Mouse (Mus musculus) neural tube, embryonic 12.5 days (tissue): ENCODE measurements at regions not wholly inside any gene's neighbourhood (a gene's known extent, or its start where the extent isn't known, plus 50 kb on each side); places are given as distances from the start of the nearest gene placed in this dataset.

Experiments used
- ATAC-seq: fragments of 200-750 bp; cut with Nextera tagmentation; 2 replicates; pipeline ENCODE4 v1.8.0; 2017; ENCODE audit warnings: low read depth, mild to moderate bottlenecking, moderate TSS enrichment, moderate library complexity; ENCODE audit not compliant: low FRiP score
- H3K27ac ChIP-seq: fragments of 300-500 bp; sonication (generic); 2 replicates; pipeline ENCODE4 v1.5.1; 2016
- H3K27me3 ChIP-seq: fragments of 300-500 bp; sonication (generic); replicated peaks from 2 replicates; pipeline ENCODE4 v1.6.1; 2016; ENCODE audit warnings: mild to moderate bottlenecking
- H3K36me3 ChIP-seq: fragments of 300-500 bp; sonication (generic); 2 replicates; pipeline ENCODE4 v1.6.1; 2016; ENCODE audit warnings: mild to moderate bottlenecking
- H3K4me1 ChIP-seq: fragments of 300-500 bp; sonication (generic); 2 replicates; pipeline ENCODE4 v1.6.1; 2016
- H3K4me2 ChIP-seq: fragments of 300-500 bp; sonication (generic); replicated peaks from 2 replicates; pipeline ENCODE4 v1.6.1; 2016; ENCODE audit warnings: mild to moderate bottlenecking
- H3K4me3 ChIP-seq: fragments of 300-500 bp; sonication (generic); 2 replicates; pipeline ENCODE4 v1.5.1; 2016
- H3K9ac ChIP-seq: fragments of 300-500 bp; sonication (generic); 2 replicates; pipeline ENCODE4 v1.6.1; 2016; ENCODE audit warnings: mild to moderate bottlenecking
- H3K9me3 ChIP-seq: fragments of 300-500 bp; sonication (generic); 2 replicates; pipeline ENCODE4 v1.6.1; 2016; ENCODE audit warnings: mild to moderate bottlenecking
- whole genome bisulfite sequencing: fragments of 180-500 bp; shearing (Covaris S2); methylation state at CpG from one replicate; pipeline ENCODE4 v1.1.7; 2016; 5-methylcytosine and 5-hydroxymethylcytosine counted together

DNA sequence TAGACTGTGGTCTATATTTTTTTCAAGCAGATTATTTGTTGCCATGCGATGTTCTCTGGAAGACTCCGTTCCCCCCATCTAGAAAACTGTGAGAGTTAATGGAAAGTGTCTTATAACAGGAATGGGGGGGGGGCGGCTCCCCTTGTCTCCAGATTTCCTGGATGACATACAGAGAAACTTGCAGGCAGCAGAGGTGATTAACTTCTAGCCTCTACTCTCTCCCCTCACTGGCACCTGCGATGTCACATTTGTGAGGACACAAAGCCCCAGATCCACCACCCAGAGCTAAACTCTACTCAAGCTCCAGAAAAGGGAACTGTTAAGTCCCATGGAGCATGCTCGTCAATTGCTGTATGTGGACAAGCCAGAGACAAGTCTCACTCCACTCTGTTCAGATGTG, 267.6 kb downstream of the Fam49a start:
- Histone ChIP-seq H3K9ac (no peak overlapping the region), H3K4me2 (no peak overlapping the region), H3K27ac (no peak overlapping the region), H3K4me3 (no peak overlapping the region), H3K4me1 (peaks cover 5% of the 10 kb centered on the region; the same call in 1 of the 2 replicates), H3K27me3 (no peaks in the 10 kb centered on the region), H3K9me3 (no peaks in the 10 kb centered on the region), H3K36me3 (no peaks in the 10 kb centered on the region)
- WGBS = 93% methylated on average over 5 of the region's 5 CpGs
- ATAC-seq = no peak

DNA sequence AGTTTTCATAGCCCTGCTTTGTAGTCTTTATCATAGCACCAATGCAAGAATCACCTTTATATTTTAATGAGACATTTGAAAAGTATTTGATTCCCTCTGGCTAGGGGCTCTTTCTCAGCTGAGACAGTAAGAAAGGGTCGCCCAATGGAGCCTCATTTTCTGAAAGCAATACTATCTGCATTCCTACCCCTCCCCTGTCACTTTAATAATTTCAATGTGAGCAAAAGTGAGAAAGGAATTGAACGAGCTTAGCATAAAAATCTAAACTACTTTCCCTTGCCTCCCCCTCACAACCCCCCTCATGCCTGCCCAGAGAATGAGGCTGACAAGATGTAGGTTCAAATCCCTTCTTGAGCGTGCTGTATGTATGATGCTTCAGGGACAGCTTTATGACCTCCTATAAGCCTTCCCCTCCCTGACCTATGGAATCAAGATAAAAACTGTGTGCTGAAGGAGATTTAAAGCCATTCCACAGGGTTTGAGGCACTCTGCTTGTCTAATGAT, 266.6 kb downstream of the Fam49a start:
- 46% methylated on average over 3 of the region's 3 CpGs for WGBS

DNA sequence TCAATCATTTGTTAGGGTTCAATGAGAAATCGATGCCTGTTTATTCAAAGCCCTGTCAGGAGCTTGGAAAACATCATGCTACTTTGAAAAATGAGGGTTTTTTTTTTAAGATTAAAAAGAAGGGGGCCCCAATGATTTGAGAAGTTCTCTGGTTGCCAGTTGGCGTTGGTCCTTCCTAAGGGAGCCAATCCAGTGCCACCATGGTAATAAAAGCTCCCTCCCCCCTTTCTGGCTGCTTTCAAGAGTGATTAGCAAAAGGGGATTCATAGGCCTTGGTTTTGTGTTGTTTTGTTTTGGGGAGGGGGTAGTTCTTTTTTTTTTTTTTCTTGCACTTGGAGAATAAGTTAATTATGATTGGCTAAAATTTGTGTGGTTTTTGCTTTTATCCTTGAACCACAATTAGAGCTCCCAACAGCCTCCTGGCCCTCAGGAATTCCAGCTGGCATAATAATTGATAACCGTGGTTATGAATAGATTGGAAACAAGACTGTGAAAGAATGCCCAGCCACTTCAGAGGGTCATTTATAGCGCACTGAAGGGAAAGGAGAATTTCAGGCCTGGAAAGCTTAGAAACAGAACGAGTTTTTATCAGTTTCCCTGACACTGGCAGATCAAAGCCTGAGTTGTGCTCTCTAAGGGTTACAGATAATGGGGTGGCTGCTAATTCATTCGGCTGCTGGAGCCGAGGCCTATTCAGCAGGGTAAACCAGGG, 266.0 kb downstream of the Fam49a start:
- ATAC-seq = no peak
- H3K9ac ChIP-seq = no peak overlapping the region

More for the DNA sequence above, 266.6 kb downstream of the Fam49a start:
- H3K36me3 ChIP-seq = no peaks in the 10 kb centered on the region
- no peak overlapping the region for H3K27ac ChIP-seq
- peaks cover 5% of the 10 kb centered on the region; the same call in 1 of the 2 replicates for H3K4me1 ChIP-seq
- H3K9ac ChIP-seq = no peak overlapping the region
- H3K9me3 ChIP-seq = no peaks in the 10 kb centered on the region
- no peak overlapping the region for H3K4me2 ChIP-seq
- ATAC-seq = no peak
- H3K4me3 ChIP-seq = no peak overlapping the region
- no peaks in the 10 kb centered on the region for H3K27me3 ChIP-seq

DNA sequence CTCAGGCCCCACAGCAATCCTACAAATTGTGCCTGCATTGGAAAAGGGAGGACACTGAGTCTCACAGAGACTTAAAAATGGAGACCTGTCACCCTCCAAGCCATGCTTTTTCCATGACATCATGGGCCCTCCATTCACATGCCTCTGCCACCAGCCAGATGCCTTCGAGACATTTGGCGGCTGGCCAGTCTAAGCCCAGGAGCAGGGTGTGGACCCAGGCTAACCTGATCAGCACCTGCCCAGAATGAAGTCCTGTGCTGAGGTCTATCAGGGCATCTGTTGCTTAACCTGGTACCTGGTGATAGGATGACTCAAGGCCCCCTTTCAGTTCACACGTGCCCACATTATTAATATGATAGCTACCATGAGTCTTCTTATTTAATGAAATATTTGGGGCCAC, 265.4 kb downstream of the Fam49a start:
- H3K4me1 ChIP-seq = peaks cover 5% of the 10 kb centered on the region; the same call in 1 of the 2 replicates
- 78% methylated on average over 3 of the region's 3 CpGs for WGBS
- no peak overlapping the region for H3K4me3 ChIP-seq
- H3K36me3 ChIP-seq = no peaks in the 10 kb centered on the region
- no peak overlapping the region for H3K4me2 ChIP-seq
- H3K9me3 ChIP-seq = no peaks in the 10 kb centered on the region
- H3K9ac ChIP-seq = no peak overlapping the region
- ATAC-seq = no peak
- H3K27me3 ChIP-seq = no peaks in the 10 kb centered on the region
- no peak overlapping the region for H3K27ac ChIP-seq

More for the DNA sequence above, 266.0 kb downstream of the Fam49a start:
- no peak overlapping the region for H3K4me2 ChIP-seq
- H3K27ac ChIP-seq = no peak overlapping the region
- peaks cover 5% of the 10 kb centered on the region; the same call in 1 of the 2 replicates for H3K4me1 ChIP-seq
- H3K4me3 ChIP-seq = no peak overlapping the region
- no peaks in the 10 kb centered on the region for H3K9me3 ChIP-seq
- H3K36me3 ChIP-seq = no peaks in the 10 kb centered on the region
- 23% methylated on average over 7 of the region's 7 CpGs for WGBS
- no peaks in the 10 kb centered on the region for H3K27me3 ChIP-seq

DNA sequence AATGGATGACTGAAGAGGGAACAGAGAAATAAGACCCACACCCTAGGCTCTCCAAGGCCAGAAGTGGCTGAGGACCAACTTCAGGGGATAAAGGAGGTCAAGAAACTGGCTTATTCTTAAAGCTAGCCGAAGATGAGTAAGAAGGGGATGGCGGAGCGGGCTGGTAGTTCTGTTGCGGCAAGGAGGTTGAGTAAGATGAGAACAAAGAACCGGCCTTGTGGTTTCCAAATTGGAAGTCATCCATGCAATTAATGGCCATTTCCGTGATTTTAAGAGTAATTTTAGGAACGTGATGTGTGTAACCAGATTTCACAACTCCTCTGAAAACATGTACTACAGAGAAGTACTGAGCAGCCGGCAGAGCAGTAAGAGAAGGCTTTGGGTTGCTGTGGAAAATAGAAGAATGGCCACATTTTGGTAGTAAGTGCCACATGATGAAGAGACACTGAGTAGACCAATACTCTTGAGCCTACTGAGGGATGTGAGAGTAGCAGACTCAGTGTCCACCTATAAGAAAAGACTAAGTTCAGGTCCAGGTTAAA, 258.4 kb downstream of the Fam49a start:
- Histone ChIP-seq H3K36me3 (no peaks in the 10 kb centered on the region), H3K4me2 (no peak overlapping the region), H3K9me3 (no peaks in the 10 kb centered on the region), H3K27me3 (no peaks in the 10 kb centered on the region), H3K27ac (no peak overlapping the region), H3K4me3 (no peak overlapping the region), H3K9ac (no peak overlapping the region), H3K4me1 (no peaks in the 10 kb centered on the region)
- no peak for ATAC-seq
- WGBS = 95% methylated on average over 8 of the region's 8 CpGs

DNA sequence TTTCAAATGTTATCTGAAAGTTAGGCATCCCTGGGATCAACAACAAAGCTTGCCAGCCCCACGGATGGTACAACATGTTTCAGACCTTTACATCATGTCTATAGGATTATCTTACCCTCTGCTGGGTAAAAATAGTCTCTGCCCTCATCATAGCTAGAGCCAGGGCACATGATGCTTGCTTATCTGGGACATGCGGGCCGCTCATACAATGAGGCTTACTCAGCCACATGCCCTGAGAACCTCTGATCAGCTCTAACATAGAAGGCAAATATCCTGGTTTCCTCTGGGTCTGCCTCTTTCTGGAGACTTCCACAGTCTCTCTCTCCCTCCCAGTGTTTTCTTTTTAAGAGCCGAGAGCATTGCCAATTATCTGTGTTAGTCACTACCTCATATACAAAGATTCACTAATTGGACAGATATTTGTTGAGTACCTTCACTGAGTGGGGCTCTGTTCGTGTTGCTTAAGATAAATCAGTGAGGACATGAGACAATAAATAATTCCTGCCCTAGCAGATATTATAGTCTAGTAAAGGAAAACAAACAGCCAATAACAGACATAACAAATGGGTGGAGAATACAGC, 256.6 kb downstream of the Fam49a start:
- WGBS = 81% methylated on average over 5 of the region's 5 CpGs
- Histone ChIP-seq H3K27me3 (no peaks in the 10 kb centered on the region), H3K27ac (no peak overlapping the region), H3K9ac (no peak overlapping the region), H3K9me3 (no peaks in the 10 kb centered on the region), H3K4me3 (no peak overlapping the region), H3K4me2 (no peak overlapping the region), H3K36me3 (no peaks in the 10 kb centered on the region), H3K4me1 (no peaks in the 10 kb centered on the region)
- ATAC-seq = no peak

DNA sequence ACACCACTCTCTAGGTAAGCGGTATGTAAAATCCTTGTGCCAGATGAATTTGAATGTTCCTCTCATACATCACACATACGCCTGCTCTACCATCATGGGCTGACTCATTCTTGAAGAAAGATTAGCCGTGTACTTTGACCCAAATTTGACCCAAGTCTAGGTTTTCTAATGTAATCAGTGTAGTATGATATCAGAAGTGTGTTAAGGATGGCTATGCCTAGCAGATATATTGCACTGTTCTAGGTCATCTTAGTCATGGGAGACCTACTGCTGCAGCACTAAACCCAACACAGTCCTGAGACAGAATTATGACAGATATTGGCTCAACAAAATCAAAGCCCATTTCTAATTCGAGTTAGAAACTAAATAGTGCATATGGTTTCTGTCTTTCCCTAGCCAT, 255.1 kb downstream of the Fam49a start:
- H3K9me3 ChIP-seq = no peaks in the 10 kb centered on the region
- H3K4me1 ChIP-seq = no peaks in the 10 kb centered on the region
- H3K9ac ChIP-seq = no peak overlapping the region
- H3K4me2 ChIP-seq = no peak overlapping the region
- H3K4me3 ChIP-seq = no peak overlapping the region
- no peaks in the 10 kb centered on the region for H3K27me3 ChIP-seq
- H3K36me3 ChIP-seq = no peaks in the 10 kb centered on the region
- ATAC-seq = no peak
- 92% methylated on average over 4 of the region's 4 CpGs for WGBS
- no peak overlapping the region for H3K27ac ChIP-seq

DNA sequence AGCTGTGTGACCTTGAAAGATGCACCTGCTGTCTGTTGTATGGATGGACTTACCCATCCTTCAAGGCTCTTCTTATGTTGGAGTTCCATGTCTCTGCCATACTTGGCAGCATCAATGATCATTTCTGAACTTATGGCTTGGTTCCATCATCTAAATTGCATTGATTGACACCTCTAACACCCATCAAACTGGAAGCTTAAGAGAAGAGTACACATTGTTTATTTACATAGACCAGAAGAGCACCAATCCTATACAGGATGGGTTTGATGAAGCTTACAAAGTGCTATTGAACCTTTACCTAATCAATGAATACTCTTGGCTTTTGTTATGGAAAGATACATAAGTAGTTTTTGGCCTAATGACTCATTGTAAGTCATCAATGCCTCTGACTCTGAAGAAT, 248.8 kb downstream of the Fam49a start:
- Histone ChIP-seq H3K27ac (no peak overlapping the region), H3K9ac (no peak overlapping the region), H3K4me2 (no peak overlapping the region), H3K9me3 (no peaks in the 10 kb centered on the region), H3K4me1 (no peaks in the 10 kb centered on the region), H3K4me3 (no peak overlapping the region), H3K36me3 (no peaks in the 10 kb centered on the region), H3K27me3 (no peaks in the 10 kb centered on the region)
- no peak for ATAC-seq

DNA sequence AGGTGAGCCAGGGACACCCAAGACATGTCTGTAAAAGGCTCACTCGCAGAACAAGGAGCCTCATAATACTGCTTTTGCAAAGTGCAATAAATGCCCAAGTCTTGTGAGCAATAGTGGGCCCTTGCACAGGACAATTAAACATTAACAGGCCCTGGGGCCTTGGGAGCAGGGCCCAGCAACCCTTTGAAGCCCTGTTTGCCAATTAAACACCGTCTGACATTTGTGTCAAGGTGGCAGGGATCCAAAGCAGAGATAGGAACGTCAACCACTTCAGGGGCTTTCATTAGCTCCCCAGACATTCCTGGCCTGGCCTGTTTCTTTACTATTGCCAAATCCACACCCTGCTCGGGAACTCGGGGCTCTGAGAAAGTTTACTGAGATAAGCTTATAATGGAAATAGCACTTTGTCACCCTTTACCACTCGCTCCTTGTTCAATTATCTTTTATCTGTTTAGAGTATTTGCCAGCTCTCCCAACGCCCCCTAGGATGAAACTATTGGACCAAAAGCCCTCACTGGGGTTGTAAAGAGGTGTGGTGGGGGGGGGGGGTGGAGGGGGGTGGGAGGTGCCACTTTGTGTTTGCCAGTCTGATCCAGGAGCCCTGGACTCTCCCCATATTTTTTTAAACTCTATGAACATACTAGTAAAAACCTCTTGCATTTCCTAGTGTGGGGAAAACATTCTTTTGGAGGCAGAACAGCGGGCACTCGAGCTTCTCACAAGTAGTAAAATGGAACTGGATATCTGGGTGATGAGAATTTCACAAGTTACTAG, 247.4 kb downstream of the Fam49a start:
- no peak for ATAC-seq
- no peak overlapping the region for H3K4me2 ChIP-seq
- no peaks in the 10 kb centered on the region for H3K36me3 ChIP-seq
- 32% methylated on average over 9 of the region's 9 CpGs for WGBS
- H3K4me3 ChIP-seq = no peak overlapping the region
- H3K9ac ChIP-seq = no peak overlapping the region
- no peaks in the 10 kb centered on the region for H3K27me3 ChIP-seq
- H3K9me3 ChIP-seq = no peaks in the 10 kb centered on the region
- H3K27ac ChIP-seq = no peak overlapping the region
- H3K4me1 ChIP-seq = no peaks in the 10 kb centered on the region

DNA sequence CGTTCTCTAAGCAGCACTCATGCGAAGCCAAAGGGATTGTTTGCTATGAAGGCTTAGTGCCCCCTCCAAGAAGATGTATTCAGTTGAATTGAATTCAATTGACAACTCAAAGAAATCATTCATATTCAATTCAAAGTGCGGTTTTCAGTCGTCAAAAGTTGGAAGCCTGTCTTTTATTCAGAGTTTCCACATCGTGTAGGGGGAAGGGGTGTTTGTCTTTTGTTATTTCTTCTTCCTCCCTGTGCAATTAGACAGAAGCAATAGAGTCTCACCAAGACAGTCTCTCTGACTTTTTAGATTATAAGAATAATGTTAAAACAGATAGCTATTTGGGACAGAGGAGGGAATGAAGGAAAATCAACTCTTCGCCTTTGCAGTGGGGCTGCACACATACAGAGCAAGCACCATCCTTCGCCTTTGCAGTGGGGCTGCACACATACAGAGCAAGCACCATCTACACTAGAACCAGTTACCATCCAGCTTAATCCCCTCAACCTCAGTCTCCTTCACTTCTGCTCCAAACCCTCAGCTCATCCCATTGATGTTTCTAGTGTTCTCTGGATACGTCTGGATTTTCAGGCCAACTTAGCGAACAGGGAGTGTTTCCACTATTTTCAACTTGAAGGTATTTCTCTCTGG, 246.7 kb downstream of the Fam49a start:
- H3K27me3 ChIP-seq = no peaks in the 10 kb centered on the region
- no peaks in the 10 kb centered on the region for H3K36me3 ChIP-seq
- H3K4me1 ChIP-seq = no peaks in the 10 kb centered on the region
- no peak for ATAC-seq
- no peak overlapping the region for H3K9ac ChIP-seq
- no peak overlapping the region for H3K27ac ChIP-seq
- no peak overlapping the region for H3K4me2 ChIP-seq
- 66% methylated on average over 9 of the region's 9 CpGs for WGBS
- H3K9me3 ChIP-seq = no peaks in the 10 kb centered on the region
- H3K4me3 ChIP-seq = no peak overlapping the region

DNA sequence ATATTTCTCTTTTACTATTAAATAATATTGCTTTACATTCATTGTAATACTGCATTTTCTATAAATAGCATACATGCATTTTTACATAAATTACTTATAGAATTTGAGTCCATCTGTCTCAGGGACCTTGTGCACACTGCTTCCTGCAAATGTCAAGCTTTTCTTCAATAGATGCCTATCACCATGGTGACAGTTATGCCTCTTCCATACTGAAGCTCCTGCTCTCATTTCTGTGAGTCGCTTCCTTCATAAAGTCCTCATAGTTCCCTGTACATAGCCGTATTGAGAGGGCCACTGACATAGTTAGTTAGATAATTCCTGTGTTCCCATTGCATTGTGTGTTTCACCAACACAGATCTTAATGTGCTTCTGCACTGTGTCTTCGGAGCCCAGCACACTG, 244.7 kb downstream of the Fam49a start:
- Histone ChIP-seq H3K4me3 (no peak overlapping the region), H3K9ac (no peak overlapping the region), H3K27me3 (no peaks in the 10 kb centered on the region), H3K36me3 (no peaks in the 10 kb centered on the region), H3K4me2 (no peak overlapping the region), H3K4me1 (no peaks in the 10 kb centered on the region), H3K27ac (no peak overlapping the region), H3K9me3 (no peaks in the 10 kb centered on the region)
- ATAC-seq = no peak
- WGBS = 89% methylated on average over 3 of the region's 3 CpGs

DNA sequence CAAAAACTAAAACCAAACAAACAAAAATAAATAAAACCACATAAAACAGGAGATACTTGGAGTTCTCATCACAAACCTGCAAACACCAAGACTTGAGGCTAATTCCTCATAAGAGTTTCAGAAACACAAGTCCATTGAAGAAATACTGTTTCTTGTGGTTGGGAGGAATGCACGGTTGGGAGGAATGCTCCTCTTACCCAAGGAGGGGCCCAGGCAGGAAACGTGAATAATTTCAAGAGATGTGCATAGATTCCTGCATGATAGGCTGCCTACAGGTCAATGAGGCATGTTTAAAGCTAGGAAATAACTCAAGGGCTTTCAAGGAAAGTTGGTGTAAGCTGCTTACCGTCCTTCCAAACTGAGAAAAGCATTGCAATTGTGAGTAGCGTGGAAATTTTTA, 243.7 kb downstream of the Fam49a start:
- H3K27me3 ChIP-seq = no peaks in the 10 kb centered on the region
- no peak overlapping the region for H3K27ac ChIP-seq
- no peaks in the 10 kb centered on the region for H3K36me3 ChIP-seq
- H3K9ac ChIP-seq = no peak overlapping the region
- H3K4me2 ChIP-seq = no peak overlapping the region
- H3K4me3 ChIP-seq = no peak overlapping the region
- ATAC-seq = no peak
- 88% methylated on average over 4 of the region's 4 CpGs for WGBS
- no peaks in the 10 kb centered on the region for H3K4me1 ChIP-seq
- H3K9me3 ChIP-seq = no peaks in the 10 kb centered on the region
